Mouse (Mus musculus) forelimb bud, embryonic 11.5 days (tissue): ENCODE measurements around the gene Use1.
A peak's percentile ranks its signal among the peaks of the same experiment; 100 is the strongest.

ENCODE experiments used
- DNase-seq: peaks from one replicate; pipeline ENCODE4 v3.0.0-alpha.2; 2012; ENCODE audit warnings: low read depth, low spot score

The Use1 gene

DNA sequence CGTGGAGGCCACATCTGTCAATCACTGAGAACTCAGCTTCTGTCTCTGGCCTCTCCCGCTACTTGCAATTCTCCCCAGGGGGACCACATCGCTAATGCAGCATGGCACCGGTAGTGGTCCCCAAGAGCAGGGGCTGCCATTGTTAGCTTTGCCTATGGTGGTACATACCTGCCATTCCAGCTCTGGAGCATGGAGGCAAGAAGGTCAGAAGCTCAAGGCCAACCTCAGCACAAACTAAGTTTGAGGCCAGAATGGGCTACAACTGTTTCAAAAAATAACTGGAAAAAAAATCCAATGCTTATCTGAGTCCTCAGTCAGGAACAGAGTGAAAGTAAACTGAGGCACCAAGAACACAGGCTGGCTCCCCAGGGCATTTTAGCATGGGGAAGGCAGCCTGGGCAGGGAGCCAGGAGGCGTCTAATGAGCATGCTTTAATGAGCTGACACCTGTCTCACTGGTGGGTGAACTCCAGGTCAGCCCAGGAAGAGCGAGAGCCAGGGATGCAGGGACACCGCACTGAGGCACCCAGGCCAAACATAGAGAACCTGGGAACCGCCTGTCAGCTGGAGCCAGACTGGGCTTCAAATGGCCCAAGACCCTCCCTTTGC lies 9.9 kb downstream of the Use1 start:
- no peak for DNase-seq

DNA sequence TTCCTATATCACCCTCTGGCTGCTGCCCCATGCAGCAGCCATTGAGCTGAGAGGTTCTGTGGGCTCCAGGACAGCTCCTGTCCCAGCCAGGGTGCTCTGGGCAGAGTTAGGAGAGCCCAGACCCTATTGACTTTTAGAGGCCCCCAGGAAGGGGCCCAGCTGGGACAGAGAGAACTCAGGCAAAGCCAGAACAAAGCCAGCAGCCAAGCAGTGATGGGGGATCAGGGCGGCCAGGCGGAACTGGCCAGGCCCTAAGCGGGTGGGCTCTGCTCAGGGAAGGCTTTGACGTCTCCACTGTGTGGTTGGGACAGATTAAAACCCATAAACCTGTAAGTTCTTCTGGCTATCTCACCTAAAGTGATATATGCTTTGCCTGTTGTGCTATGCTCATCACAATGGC lies 12.4 kb downstream of the Use1 start:
- no peak for DNase-seq

DNA sequence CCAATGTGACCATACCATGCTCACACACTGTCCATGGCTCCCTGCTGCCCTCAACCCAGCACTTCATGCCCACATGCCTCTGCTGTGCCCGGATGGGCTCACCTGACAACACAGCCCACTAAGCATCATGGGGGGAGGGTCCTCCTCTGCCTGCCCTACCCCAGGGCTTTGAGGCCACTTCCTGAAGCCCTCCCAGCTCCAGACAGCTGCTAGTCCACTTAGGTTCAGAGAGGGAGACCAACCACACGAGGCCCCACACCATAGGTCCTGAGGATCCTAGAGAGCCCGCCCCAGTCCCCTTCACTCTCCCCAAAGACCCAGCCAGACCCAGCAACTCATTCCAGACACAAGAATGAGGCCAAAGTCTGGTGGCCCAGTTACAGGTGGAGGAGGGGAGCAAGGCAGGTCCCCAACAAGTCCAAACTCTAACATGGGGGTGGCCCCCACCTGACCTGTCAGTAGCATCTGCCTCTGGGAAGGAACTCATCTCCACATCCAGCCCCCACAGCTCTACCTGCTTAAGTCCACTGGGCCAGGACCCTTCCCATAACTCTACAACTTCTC lies 12.9 kb downstream of the Use1 start:
- DNase-seq: no peak

DNA sequence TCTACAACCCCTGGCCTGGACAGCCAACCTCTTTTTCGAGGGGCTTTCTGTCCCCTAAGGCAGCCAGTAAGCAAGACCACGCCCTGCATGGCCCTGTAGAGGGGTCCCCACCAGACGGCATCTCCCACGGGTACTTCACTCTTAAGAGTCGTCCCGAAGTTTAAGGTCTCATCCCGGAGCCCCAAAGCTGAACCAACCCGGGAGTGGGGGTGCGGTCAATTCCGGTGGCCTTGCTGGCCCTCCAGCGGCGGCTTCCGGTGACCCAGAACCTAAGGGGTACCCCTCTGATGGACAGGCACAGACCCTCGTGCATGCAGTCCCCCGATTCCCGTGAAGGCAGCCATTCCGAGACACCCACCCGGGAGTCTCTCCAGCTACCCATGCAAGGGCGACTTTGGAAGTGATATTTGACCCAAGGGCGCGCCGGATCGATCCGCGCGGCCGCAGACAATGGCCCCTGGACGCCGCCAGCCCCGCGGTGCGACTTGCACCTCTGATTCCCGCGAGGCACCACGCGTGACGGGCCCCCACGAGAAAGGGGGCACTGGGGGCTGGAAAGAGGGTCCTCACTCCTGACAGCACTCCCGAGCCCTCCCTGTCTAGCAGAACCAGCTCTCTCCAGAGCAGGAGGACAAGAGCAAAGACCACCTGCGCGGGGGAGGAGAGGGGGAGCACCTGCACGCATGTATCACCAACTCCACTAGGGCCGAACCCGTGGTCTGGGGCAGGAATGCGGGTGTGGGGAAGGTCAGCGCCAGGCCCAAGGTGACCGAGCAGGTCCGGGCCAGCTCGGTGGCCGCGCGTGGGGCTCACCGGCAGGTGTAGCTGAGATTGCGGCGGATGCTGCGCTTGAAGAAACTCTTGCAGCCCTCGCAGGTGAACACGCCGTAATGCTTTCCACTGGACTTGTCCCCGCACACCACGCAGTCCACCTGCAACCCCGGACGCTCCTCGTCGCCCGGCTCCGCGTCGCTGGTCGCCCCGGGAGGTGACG lies 13.8 kb downstream of the Use1 start:
- DNase-seq: no peak

DNA sequence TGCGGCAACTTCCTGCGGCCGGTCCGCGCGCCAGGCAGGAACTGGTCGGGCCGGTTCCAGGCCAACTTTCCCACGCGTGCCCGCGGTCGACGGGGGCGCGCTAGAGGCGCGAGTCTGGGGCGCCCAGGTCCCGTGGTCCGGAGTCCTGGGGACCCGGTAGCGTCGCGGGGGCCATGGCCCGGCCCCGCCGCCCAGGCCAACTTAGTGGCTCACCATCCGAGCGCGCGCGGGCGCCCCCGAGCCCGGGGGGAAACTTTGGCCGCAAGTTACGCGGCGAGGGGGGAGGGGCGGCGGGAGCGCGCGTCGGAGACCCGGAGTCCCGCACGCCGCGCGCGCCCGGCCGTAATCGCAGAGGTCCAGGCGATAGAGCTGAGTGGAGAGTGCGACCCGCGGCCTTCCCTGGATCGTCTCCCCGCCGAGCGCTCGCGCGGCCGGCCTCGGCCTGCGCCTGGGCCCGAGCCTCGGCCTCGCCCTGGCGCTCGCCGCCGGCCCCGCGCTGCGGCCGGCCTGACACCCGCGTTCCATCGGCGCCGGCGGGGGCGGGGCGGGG lies 14.8 kb downstream of the Use1 start, which contains the start of gene Nr2f6:
Gene Nr2f6 (minus strand): TSS at position 540 of the 550 bp plus-strand sequence.
- DNase-seq: peak; percentile 66

DNA sequence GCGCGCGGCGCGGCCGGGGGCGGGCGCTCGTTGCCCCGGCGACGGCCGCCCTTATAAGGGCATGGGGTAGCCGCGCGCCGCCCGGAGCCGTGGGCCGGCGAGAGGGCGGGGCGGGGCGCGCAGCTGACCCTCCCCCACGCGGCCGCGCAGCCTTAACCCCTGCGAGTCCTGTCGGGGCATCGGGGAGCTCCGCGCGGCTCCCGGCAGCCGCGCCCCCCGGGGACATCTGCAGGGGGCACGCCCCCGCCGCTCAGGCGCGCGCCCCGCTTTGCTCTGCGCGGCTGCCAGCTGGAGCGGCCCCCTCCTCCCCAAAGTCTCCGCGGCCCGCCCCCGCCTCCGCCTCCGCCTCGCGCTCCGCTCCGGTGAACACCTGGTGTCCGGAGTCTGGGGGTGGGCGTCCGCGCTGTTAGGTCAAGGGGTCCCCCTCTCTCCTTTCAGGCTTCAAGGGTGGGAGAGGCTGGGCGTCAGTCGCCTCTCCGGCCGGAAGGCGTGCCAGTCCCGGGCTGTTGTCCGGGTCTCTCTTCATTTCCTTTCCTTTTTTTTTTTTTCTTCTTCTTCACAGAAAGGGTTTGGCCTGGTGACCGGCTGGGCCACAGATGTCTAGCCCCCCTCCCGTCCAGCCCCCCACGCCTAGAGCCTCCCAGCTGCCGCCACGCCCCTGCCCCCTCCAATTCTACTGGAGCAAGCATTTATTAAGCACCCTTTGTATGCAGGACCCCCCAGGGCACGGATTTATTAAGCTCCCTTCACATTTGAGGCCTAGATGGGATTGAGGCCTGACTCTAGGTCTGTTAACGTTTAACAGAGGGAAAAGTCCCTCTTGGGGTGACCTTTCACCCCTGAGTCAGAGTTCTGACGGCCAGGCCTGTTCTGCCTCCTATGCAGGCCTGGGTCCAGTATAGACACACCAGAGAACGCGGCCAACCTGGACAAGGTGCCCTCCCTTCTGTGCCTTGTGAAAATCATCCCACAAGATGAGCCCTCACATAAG lies 15.6 kb downstream of the Use1 start:
- peak; percentile 80 for DNase-seq

DNA sequence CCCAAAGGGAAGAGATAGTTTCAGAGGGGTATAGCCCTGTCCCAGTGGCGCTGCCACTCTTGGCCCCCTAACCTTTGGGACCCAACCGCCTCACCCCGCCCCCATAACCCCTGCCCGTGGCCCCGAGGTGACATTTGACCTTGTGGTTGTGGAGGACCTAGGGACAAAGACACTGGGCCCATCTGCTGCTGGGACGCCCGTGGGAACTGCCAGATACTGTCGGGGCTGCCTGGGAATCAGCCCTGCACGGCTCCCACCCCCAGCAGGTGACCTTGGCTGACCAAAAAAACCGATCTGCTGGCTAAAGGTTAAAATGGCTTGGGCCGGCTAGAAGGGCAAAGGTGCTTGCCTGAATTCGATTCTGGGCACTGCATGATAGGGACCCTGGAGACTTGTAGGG lies 16.7 kb downstream of the Use1 start:
- no peak for DNase-seq

DNA sequence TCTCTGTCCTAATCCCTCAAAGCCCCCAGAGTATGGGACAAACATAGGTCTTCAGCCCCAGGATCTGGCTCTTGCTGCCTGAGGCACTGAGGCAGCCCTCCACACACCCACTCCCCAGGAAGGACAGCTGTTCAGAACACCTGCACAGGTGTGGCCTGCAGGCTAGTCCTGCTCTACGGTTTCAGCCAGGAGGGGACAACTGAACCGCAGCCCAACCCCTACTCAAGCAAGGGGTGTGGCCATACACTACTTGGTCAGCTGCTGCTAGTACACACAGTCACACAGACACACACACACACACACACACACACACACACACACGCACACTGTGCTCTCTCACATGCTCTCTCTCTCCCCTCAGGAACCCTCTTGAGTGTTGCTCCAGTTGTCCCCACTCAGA lies 17.2 kb downstream of the Use1 start:
- no peak for DNase-seq

DNA sequence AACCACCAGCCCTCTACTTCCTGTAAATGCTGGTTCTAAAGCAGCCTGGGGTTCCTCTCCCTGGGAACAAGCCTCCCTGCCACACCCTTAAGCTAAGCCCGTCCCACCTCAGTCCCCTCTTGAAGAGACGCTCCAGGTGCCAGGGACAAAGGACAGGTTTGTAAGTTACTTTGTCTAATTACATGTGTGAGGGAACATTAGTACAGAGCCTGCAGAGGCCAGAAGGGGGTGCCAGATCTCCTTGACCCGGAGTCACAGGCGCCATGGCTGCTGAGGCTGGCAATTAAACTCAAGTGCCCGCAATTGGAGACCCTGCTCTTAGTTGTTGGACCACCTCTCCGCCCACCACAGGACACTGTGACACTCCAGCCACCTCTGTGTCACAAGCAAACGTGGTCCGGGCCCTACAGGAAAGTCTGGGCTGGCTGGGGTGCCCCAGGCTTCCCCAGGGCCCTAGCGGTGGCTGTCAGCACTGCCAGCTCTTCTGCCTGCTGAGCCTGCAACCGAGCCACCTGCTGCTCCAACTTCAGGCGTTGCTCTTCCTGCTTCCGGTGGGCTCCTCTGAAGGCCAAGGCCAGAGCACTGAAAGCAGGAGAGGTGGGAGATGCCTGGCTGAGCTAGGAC lies 18.7 kb downstream of the Use1 start:
- DNase-seq: no peak

DNA sequence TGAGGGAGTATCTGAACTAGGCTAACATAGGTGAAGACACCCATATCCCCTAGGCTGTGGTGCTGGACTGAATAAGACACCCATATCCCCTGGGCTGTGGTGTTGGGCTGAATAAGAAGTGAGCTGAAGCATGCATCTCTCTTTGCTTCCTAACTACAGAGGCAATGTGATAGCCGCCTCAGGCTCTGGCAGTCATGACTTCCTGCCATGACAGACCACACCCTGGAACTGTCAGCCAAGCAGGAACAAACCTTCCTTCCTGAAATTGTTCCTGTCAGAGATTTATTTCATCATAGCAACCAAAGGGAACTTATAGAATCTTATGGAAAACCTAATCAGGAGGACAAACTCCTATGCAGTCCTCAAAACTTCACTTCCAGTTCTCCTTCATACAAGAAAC lies 21.6 kb downstream of the Use1 start:
- DNase-seq: no peak

DNA sequence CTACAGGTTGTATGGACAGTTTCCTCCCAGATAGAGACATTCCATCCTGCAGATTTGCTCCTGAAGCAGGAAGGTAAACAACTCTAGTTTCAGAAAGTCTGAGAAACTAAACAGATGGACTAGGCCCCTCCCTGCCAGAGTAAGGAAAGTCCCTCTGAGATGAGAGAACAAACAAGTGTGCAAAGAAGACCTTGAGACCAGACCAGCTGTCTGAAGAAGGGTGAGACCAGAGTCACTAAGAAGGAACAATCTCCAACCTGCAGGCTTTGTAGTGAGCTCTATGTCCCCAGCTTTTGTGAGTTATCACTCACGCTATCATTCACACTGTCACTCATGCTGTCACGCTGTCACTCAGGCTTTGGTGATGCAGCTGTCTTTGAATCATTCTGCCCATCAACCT lies 25.0 kb downstream of the Use1 start:
- DNase-seq: no peak

DNA sequence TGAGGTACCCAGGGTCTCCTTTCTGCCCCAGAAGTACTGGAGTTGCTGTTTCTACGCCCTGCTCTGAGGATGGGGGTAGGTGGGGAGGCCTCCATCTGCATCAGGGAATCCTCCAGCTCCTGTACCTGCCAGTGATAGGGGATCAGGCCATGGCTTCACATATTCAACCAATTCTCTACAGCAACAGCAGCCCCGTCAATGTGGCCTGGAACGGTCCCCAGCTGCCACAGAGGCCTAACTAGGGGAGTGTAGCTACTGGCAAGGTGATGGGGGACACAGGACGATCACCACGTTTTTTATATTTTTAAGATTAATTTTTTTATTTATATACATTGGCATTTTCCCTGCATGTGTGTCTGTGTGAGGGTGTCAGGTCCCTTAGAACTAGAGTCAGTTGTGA lies 25.7 kb downstream of the Use1 start:
- DNase-seq: no peak

DNA sequence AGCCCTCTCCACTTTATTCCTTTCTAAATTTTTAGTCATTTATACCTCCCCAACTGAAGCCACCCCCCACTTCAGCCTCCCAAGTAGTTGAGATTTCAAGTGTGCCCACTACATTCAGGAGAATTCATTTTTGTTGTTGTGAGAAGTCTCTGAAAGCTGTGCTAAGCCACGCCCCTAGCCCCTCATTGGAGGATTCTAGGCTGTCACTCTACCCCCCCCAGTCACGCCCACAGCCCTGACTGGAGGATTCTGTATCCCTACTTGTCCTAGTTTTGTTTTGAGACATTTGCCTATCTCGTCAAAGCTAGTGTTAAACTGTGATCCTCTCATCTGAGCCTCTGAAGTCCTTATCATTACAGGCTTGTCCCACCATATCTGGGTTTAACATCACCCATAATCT lies 26.2 kb downstream of the Use1 start:
- DNase-seq: no peak

DNA sequence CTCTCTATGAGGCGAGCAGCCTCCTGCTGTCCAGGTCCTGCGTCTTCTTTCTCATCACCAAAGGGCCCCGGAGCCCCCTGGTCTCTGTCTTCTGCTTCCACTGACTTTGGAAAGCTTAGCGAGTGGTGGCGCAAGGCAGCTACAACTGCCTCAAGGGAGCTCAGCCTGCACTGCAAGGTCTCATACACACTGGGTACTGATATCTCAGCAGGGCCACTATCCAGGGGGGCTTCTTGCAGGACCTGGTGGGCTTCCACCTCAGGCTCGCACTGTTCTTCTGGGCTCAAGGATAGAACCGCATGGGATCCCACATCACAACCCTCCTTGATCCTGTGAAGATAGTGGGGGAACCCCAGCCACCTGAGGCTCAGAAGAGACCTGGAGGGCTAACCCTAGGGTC lies 27.8 kb downstream of the Use1 start:
- DNase-seq: no peak

DNA sequence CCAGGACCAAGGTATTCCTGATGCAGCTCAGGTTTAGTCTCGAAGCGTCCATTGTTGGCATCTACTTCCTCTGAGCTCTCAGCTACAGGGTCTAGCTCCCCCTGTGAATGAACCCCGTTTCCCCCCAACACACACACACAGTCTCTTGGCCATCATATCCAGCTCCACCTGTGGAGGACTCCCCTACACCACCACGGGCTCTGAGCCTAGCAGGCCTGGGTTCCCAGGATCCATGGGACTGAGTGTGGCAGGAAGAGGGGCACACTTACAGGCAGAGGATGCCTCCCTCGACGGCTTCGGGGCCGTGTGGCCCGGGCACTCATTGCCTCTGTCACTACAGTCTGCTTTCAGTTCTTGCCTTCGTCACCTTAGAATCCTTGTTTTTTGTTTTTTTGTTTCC lies 28.4 kb downstream of the Use1 start:
- no peak for DNase-seq

DNA sequence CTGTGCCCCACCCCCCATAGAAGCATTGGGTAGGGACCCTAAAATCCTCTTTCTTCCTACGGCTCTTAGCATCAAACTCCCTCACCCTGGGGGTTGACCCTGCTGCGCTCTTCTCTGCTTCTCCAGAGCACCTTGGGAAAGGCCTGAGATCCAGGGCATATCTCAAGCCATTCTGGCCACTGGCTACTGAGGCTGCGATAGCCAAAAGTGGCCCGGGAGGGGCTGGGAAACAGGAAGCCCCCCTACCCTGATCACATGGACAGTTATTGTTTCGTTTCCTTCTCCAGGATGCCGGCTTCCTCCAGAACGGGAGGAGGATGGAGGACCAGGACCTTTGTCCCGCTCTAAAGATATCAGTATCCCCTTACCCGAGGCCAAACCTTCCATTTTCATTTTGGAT lies 29.0 kb downstream of the Use1 start, which contains the start of gene Ushbp1:
Gene Ushbp1 (minus strand): TSS at position 174 of the 400 bp plus-strand sequence.
- DNase-seq: no peak

DNA sequence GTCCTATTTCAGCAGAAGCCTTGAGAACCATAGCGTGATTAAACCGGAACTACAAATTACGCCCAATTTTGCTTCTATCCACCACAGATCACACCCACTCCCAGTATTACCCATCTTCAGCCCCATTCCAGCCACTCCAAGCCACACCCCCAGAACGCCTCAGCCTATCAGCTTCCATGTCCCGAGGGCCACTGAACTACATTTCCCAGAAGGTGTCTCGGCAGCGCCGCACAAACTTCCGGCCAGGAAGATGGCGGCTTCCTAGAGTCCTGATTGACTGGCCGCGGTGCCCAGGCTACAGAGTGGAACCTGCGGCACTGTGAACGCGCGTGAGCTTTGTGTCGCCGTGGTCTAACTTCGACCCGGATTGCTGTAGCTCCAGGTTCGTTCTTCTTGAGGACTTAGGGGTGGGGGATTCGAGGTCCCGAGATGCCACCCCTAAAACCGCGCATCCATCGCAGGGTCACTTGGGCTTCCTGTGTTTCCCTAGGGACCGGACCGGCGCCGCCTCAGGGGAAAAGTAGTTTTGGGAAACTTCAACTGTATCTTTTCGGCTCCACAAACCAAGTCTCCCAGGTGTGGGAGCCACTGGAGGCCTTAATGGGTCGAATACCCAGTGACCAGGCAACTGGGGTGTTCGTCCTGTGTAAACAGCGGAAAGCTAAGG lies 30.1 kb downstream of the Use1 start, which contains the start of gene Babam1:
Gene Babam1 (plus strand): TSS at position 223 of the 667 bp plus-strand sequence.
- DNase-seq: peak; percentile 90

DNA sequence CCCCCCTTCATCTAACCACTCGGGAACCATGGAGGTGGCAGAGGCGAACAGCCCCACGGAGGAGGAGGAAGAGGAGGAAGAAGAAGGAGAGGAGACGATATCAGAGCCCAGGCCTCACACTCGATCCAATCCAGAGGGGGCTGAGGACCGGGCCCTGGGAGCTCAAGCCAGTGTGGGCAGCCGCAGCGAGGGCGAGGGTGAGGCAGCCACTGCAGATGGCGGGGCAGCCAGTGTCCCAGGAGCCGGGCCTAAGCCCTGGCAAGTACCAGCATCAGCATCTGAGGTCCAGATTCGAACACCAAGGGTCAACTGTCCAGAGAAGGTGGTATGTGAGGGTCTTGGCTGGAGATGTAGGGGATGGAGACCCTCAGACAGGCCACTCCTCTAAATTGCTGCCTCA lies 31.1 kb downstream of the Use1 start:
- DNase-seq: no peak

DNA sequence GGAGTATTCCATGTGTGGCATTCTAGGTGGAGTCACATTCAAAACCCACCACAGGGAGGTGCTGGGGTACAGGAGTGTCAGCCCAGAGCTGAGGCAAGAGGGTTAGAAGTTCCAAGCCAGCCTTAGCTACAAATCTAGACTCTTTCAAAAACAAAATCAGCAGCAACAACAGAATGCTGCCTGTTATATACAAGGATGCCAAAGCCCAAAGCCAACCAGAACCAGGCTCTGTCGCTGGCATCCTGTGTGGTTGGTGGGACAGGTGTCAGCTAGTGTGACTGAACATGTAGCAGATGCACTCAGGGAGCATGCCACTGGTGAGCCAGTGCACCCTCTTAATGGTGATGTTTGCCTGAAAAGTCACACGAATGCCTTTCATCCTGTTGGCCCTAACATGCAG lies 34.2 kb downstream of the Use1 start:
- no peak for DNase-seq

DNA sequence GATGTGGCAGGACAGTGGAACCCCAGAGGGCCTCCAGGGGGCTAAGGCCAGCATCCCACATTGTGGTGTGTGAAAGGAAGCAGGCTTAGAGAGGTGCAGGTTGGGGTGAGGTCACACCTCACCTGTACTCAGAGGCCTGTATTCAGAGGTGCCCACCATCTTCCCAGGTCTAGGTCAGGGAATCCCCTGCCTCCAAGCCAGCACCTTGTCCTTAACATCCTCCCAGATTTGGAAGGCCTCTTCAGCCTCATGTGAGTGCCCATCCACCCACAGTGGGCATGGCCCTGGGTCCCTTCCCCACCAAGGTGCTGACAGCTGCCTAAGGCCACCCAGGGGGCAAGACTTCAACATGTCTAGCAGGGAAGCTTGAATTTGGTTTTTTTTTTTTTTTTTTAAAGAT lies 34.8 kb downstream of the Use1 start:
- no peak for DNase-seq
